Mouse (Mus musculus) skeletal muscle tissue, postnatal 0 days (tissue): ENCODE measurements around the gene Vps13a. TPM values are rescaled to one million over a fixed set of nuclear protein-coding genes. Genes with fewer than 3 reads are reported as not detected.

Experiments
- polyA plus RNA-seq: library from polyadenylated mRNA; unstranded; fragments of >200 nt; fragmentation: Nextera tagmentation; extraction: Ambion mirVana; gene quantifications from 2 replicates; pipeline ENCODE4 v1.2.1, GENCODE M21; 2015

Gene Vps13a
- polyA plus RNA-seq, result 4.0 and 4.4 TPM in 2 replicates

DNA sequence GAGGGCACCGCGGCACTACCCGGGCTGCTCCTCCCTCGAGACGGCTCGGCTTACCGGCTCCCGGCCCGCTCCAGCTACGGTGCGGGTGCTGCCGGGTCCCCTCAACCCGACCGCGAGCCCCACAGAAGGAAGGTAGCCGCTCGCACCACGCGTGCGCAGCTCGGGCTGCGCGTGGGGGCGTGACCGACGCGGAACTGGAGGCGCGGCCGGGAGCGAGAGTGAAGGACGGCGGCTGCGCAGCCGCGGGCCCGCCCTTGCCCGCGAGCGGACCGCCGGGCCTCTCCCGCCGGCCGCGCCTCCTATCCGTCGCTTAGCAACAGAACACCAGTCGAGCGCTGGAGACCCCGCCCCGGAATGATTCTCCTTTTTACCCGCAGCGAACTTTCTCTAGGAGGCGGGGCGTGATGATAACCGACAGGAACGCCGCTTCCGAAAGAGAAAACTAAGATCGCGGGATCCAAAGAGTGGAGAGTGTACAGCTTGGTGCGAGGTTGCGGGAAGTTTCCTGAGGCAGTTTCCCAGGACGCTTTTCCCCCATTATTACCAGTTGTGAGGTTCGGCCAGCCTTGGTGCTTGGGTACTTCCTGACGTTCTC lies at the start of gene Vps13a:
Vps13a (minus strand) TSS at position 144 of the 595 bp plus-strand sequence.

Other genes with a start within 250 kb of the Vps13a start
- gene Foxb2, start 92.9 kb upstream of the Vps13a start, polyA plus RNA-seq, result not detected in 2 replicates
- gene Prune2, start 175.2 kb upstream of the Vps13a start, polyA plus RNA-seq, result 2.7 and 3.2 TPM in 2 replicates